Mouse (Mus musculus) hindbrain, embryonic 12.5 days (tissue): Measurements from ENCODE around the gene Vps8. TPM values are rescaled to one million over a fixed set of nuclear protein-coding genes. Genes with fewer than 3 reads are reported as not detected.

ENCODE experiments used
- ATAC-seq: fragments of 200-750 bp; cut with Nextera tagmentation; 2 replicates; pipeline ENCODE4 v1.8.0; 2017; ENCODE audit warnings: moderate TSS enrichment; ENCODE audit not compliant: low FRiP score
- H3K27ac ChIP-seq: fragments of 300-500 bp; sonication (generic); 2 replicates; pipeline ENCODE4 v1.5.1; 2016; ENCODE audit warnings: mild to moderate bottlenecking
- H3K27me3 ChIP-seq: fragments of 300-500 bp; sonication (generic); 2 replicates; pipeline ENCODE4 v1.6.1; 2016; ENCODE audit warnings: mild to moderate bottlenecking
- H3K36me3 ChIP-seq: fragments of 300-500 bp; sonication (generic); 2 replicates; pipeline ENCODE4 v1.6.1; 2016; ENCODE audit warnings: mild to moderate bottlenecking
- H3K4me1 ChIP-seq: fragments of 300-500 bp; sonication (generic); 2 replicates; pipeline ENCODE4 v1.6.1; 2016
- H3K4me2 ChIP-seq: fragments of 300-500 bp; sonication (generic); replicated peaks from 2 replicates; pipeline ENCODE4 v1.6.1; 2016; ENCODE audit warnings: mild to moderate bottlenecking
- H3K4me3 ChIP-seq: fragments of 300-500 bp; sonication (generic); 2 replicates; pipeline ENCODE4 v1.5.1; 2016; ENCODE audit warnings: mild to moderate bottlenecking
- H3K9ac ChIP-seq: fragments of 300-500 bp; sonication (generic); 2 replicates; pipeline ENCODE4 v1.6.1; 2016; ENCODE audit warnings: mild to moderate bottlenecking, moderate library complexity
- H3K9me3 ChIP-seq: fragments of 300-500 bp; sonication (generic); replicated peaks from 2 replicates; pipeline ENCODE4 v1.6.1; 2016; ENCODE audit warnings: mild to moderate bottlenecking
- WGBS: fragments of 180-500 bp; shearing (Covaris S2); methylation state at CpG from one replicate; pipeline ENCODE4 v1.1.7; 2016; 5-methylcytosine and 5-hydroxymethylcytosine counted together
- polyA plus RNA-seq: library from polyadenylated mRNA; unstranded; fragments of >200 nt; fragmentation: Nextera tagmentation; extraction: Ambion mirVana; gene quantifications from 2 replicates; pipeline ENCODE4 v1.2.1, GENCODE M21; 2016

The Vps8 gene
- polyA plus RNA-seq, 1 experiment from 2014 or later: 28.0 TPM

DNA sequence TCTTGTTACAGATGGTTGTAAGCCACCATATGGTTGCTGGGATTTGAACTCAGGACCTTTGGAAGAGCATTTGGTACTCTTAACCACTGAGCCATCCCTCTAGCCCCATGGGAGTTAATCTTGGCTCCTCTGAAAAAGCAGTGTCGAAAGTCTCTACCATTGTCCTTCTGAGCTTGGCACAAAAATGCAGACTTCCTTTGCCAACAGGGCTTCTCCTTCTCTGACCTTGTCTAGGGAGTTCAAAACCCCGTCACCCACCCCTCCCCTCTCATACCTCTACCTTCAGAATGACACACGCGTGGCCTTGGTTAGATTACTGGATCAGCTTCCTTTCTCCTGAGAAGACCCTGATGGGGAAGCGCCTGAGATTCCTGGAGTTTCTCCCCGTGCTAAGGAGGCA lies 71.8 kb downstream of the Vps8 start:
- H3K27me3 ChIP-seq: no peaks in the 10 kb centered on the region
- 92% methylated on average over 6 of the region's 6 CpGs for WGBS
- H3K36me3 ChIP-seq: peaks cover 12% of the 10 kb centered on the region; the same call in 1 of the 2 replicates
- no peak overlapping the region for H3K27ac ChIP-seq
- no peak overlapping the region for H3K9ac ChIP-seq
- peaks cover 10% of the 10 kb centered on the region for H3K4me1 ChIP-seq
- ATAC-seq: no peak
- no peak overlapping the region for H3K4me2 ChIP-seq
- no peaks in the 10 kb centered on the region for H3K9me3 ChIP-seq
- H3K4me3 ChIP-seq: no peak overlapping the region

DNA sequence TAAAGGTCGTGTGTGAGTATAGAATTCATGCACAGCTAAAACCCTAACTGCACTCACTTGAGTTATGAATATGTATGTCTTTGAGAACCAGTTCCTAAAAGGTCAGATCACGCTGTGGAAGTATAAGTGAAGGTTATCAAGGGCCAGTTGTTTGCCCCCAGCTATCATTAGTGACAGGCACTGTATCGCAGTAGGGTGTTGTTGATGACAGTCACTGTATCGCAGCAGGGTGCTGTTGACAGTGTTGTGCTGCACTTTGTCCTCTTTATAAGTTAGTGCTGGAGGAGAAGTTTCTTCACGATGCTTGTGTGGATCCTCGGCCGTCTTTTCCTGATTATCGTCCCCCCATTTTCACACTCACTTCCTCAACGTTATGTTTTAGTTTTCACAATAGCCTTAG lies 73.9 kb downstream of the Vps8 start:
- H3K27ac ChIP-seq: no peak overlapping the region
- H3K4me3 ChIP-seq: no peak overlapping the region
- H3K9me3 ChIP-seq: no peaks in the 10 kb centered on the region
- WGBS: 92% methylated on average over 9 of the region's 9 CpGs
- no peaks in the 10 kb centered on the region for H3K27me3 ChIP-seq
- H3K36me3 ChIP-seq: peaks cover 15% of the 10 kb centered on the region; the same call in 1 of the 2 replicates
- ATAC-seq: no peak
- no peak overlapping the region for H3K9ac ChIP-seq
- no peak overlapping the region for H3K4me2 ChIP-seq
- peaks cover 10% of the 10 kb centered on the region for H3K4me1 ChIP-seq

DNA sequence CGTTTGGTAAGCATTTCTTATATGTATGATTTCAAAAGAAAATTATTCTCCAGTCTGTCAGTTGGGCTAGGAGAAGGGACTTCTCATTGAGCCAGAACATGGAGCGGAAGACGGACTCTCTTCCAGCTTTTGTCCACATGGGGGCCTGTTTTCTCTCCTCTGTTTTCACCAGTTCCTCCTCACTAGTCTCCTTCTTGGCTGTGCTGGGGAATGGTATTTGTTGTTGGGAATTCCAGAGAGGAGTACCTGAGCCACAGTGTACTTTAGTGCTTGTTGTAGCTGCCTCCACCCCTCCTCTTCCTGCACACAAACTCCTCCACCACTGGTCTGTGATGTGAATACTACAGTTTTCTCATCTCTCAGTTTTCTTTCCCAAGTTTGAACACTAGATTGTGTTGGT lies 74.7 kb downstream of the Vps8 start:
- no peaks in the 10 kb centered on the region for H3K27me3 ChIP-seq
- no peak overlapping the region for H3K27ac ChIP-seq
- no peak overlapping the region for H3K9ac ChIP-seq
- no peak for ATAC-seq
- no peak overlapping the region for H3K4me3 ChIP-seq
- no peaks in the 10 kb centered on the region for H3K9me3 ChIP-seq
- WGBS: 80% methylated on average over 3 of the region's 3 CpGs
- H3K4me2 ChIP-seq: no peak overlapping the region
- H3K4me1 ChIP-seq: peaks cover 5% of the 10 kb centered on the region
- H3K36me3 ChIP-seq: peaks cover 15% of the 10 kb centered on the region; the same call in 1 of the 2 replicates

DNA sequence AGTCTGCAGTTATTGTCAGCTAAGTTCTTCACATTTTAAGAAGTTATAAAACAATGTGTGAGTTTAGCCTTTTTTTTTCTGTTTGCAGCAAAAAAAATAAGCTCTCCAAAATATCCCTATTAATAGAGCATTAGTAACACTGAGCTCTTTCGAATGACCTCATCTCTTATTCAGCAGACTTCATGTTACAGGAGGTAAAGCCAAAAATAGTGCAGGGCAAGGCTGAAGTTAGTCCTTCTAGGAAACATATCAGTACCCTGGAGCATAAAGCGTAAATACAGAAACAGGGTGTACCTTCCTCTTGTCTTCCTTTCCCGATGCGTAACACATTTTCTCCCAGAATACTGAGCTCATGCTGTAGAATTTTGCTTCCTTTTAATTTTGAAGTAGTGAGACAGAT lies 76.1 kb downstream of the Vps8 start:
- H3K4me2 ChIP-seq: no peak overlapping the region
- ATAC-seq: no peak
- no peak overlapping the region for H3K9ac ChIP-seq
- H3K9me3 ChIP-seq: no peaks in the 10 kb centered on the region
- peaks cover 12% of the 10 kb centered on the region; the same call in 1 of the 2 replicates for H3K36me3 ChIP-seq
- H3K27ac ChIP-seq: no peak overlapping the region
- no peaks in the 10 kb centered on the region for H3K27me3 ChIP-seq
- H3K4me3 ChIP-seq: no peak overlapping the region
- WGBS: 88% methylated on average over 4 of the region's 4 CpGs
- H3K4me1 ChIP-seq: no peaks in the 10 kb centered on the region

DNA sequence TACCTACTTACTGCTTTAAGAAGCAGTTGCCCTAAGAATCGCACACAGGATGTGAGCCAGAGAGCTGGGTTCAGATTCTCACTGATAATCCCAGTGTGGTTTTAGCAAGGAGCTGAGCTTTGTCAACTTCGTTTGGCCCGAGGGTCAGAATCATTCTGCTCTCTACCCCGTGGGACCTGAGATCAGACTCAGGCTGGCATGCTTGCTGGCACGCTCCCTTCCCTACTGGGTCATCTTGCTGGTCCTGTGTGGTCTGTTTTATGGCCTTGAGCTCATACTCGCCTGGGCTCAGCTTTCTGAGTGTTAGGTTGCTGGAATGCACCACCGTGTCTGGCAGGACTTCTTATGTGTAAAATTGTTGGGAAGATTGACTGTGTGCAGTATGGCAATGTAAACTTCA lies 76.7 kb downstream of the Vps8 start:
- ATAC-seq: no peak

DNA sequence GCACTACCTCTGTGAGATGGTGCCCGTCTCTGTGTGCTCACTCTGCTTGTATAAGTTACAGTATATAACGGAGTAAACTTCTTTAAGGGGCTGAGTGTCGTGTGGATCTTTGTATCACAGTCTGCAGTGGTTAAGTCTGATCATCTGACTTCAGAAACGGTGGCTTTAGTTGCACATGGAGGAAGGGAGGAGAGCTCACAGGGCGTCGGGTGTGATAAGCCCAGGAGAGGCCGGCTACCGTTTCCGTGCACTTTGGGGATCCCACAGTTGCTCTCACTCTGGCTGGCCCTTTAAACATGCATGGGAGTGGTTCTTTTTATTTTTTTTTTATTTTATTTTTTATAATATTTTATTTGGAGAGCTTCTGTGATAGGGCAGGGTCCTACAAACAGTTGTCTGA lies 95.9 kb downstream of the Vps8 start:
- Histone ChIP-seq H3K4me3 (no peak overlapping the region), H3K4me1 (no peaks in the 10 kb centered on the region), H3K36me3 (peaks cover 8% of the 10 kb centered on the region; the same call in 1 of the 2 replicates), H3K9me3 (no peaks in the 10 kb centered on the region), H3K4me2 (no peak overlapping the region), H3K27me3 (no peaks in the 10 kb centered on the region), H3K9ac (no peak overlapping the region), H3K27ac (no peak overlapping the region)
- no peak for ATAC-seq
- WGBS: 89% methylated on average over 9 of the region's 9 CpGs

More for the DNA sequence above, 76.7 kb downstream of the Vps8 start:
- peaks cover 9% of the 10 kb centered on the region; the same call in 1 of the 2 replicates for H3K36me3 ChIP-seq
- H3K9ac ChIP-seq: no peak overlapping the region
- no peak overlapping the region for H3K27ac ChIP-seq
- no peaks in the 10 kb centered on the region for H3K4me1 ChIP-seq
- no peak overlapping the region for H3K4me3 ChIP-seq
- no peaks in the 10 kb centered on the region for H3K9me3 ChIP-seq
- 81% methylated on average over 7 of the region's 7 CpGs for WGBS
- no peak overlapping the region for H3K4me2 ChIP-seq
- no peaks in the 10 kb centered on the region for H3K27me3 ChIP-seq

DNA sequence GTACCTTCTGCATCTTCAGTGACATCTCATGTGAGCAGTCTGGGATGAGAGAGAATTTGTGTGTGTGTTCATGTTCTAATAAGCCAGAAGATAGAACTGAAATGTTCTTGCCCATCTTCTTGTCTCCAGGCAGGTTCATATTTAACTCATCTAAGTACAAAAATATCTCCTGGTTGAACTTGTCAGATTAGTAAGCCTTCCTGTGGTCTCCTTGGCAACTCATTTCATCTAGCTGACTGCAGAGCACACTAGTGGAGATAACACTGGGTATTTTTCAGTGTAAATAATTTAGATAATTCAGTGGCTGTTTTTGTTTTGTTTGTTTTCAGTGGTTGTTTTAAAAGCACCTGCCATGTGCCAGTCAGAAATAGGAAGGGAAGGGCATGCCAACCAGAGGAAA lies 96.9 kb downstream of the Vps8 start:
- Histone ChIP-seq H3K9me3 (no peaks in the 10 kb centered on the region), H3K4me1 (no peaks in the 10 kb centered on the region), H3K36me3 (0 out of 2 replicates have a peak, but pooled peaks cover 7% of the 10 kb centered on the region), H3K4me2 (no peak overlapping the region), H3K27ac (no peak overlapping the region), H3K9ac (no peak overlapping the region), H3K27me3 (no peaks in the 10 kb centered on the region), H3K4me3 (no peak overlapping the region)
- no peak for ATAC-seq

DNA sequence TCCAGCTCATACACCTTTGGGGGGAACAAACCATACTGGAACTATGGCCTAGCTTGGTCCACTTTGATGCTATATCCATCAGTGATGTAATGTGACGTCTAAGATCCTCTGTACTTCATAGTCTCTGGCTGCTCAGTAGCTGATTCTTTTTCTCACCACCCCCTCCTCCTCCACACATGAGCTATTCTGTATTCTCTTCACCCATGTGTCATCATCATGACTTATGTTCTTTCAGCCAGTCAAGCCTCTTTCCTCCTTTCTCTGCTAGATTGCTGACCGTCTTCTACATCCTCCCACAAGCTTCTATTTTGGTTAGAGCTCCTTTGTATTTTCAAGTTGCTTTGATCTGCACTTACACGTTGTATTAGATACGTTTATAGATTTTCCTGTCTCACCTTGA lies 100.8 kb downstream of the Vps8 start:
- WGBS: 92% methylated on average over 4 of the region's 4 CpGs
- no peaks in the 10 kb centered on the region for H3K4me1 ChIP-seq
- no peak overlapping the region for H3K4me3 ChIP-seq
- ATAC-seq: no peak
- no peaks in the 10 kb centered on the region for H3K27me3 ChIP-seq
- no peak overlapping the region for H3K27ac ChIP-seq
- H3K36me3 ChIP-seq: peaks cover 16% of the 10 kb centered on the region
- no peak overlapping the region for H3K4me2 ChIP-seq
- no peak overlapping the region for H3K9ac ChIP-seq
- H3K9me3 ChIP-seq: no peaks in the 10 kb centered on the region

DNA sequence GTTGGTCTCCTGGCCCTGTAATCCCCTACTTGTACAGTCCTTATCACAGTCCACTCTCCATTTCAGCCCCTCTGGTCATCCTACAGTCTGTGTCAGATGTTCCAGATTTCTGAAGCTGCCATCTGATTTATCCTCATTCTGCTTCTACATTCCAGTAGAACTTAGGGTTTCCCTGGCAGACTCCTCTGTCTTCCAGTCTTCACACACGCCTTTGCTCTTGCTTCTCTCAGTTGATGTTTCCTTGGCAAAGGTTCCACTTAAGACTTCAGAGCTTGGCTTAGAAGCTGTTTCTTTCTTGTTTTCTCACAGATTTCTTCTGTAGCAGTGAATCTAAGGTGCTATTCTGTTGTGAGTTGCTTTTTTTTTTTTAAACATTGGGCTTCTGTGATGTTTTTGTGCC lies 102.5 kb downstream of the Vps8 start:
- WGBS: 95% methylated on average over 1 of the region's 1 CpGs
- peaks cover 16% of the 10 kb centered on the region for H3K36me3 ChIP-seq
- no peak overlapping the region for H3K27ac ChIP-seq
- H3K4me1 ChIP-seq: no peaks in the 10 kb centered on the region
- no peak overlapping the region for H3K9ac ChIP-seq
- ATAC-seq: no peak
- no peaks in the 10 kb centered on the region for H3K27me3 ChIP-seq
- no peaks in the 10 kb centered on the region for H3K9me3 ChIP-seq
- no peak overlapping the region for H3K4me2 ChIP-seq
- H3K4me3 ChIP-seq: no peak overlapping the region

DNA sequence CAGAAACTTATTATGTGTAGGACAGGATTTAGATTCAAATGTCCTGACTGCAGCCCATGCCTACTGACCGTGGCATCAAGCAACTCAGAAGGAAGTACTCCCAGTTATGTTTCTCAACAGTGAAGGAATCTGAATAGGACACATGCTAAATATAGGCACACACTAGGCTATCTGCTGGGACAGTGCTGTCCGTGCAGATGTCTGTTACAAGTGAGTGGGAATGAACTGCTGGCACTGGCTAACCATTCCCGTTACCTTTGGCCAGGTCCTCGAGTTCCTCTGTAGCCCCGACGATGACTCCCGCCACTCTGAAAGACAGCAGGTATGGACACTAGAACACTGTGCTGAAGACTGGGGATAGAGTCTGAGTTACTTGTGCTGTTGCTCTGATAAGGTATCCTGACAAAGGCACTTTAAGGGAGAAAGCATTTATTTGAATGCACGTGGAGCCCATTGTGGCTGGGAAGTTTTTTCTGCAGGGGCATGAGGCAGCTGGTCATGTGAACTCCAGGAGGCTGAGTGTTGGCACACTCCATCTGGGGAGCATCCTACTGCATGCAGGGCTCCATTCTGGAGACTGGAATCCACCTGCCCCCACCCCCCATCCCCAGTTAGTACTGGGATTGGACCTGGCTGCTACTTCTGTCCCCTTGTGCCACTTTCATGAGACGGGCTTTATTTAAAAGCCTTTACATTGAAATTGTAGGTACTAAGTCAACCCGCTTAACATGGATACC lies 104.5 kb downstream of the Vps8 start:
- Histone ChIP-seq H3K4me1 (no peaks in the 10 kb centered on the region), H3K4me2 (no peak overlapping the region), H3K27ac (no peak overlapping the region), H3K27me3 (no peaks in the 10 kb centered on the region), H3K9me3 (no peaks in the 10 kb centered on the region), H3K4me3 (no peak overlapping the region), H3K9ac (no peak overlapping the region), H3K36me3 (peaks cover 16% of the 10 kb centered on the region)
- no peak for ATAC-seq
- 91% methylated on average over 10 of the region's 10 CpGs for WGBS

DNA sequence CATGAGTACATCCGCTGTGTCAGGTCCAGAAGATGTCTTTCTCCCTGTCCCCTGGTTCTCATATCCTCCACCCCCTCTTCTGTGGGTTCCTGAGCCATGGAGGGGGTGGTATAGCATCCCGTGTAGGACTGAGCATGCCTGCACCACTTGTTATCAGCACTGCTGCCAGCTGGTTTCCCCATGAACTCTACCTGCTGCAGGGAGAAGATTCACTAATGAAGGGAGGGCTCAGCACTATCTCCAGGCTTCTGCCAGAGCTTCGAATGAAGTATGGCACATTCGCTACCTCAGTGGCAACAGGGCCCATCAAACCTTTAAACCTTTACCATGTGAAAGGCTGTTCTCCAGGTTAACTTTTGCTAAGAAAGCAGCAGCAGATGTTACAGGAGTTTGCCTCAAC lies 110.6 kb downstream of the Vps8 start:
- H3K36me3 ChIP-seq: peaks cover 9% of the 10 kb centered on the region; the same call in 1 of the 2 replicates
- no peak overlapping the region for H3K27ac ChIP-seq
- no peaks in the 10 kb centered on the region for H3K4me1 ChIP-seq
- no peak overlapping the region for H3K4me2 ChIP-seq
- H3K4me3 ChIP-seq: no peak overlapping the region
- no peak for ATAC-seq
- H3K9ac ChIP-seq: no peak overlapping the region
- no peaks in the 10 kb centered on the region for H3K9me3 ChIP-seq
- WGBS: 81% methylated on average over 4 of the region's 4 CpGs
- no peaks in the 10 kb centered on the region for H3K27me3 ChIP-seq

DNA sequence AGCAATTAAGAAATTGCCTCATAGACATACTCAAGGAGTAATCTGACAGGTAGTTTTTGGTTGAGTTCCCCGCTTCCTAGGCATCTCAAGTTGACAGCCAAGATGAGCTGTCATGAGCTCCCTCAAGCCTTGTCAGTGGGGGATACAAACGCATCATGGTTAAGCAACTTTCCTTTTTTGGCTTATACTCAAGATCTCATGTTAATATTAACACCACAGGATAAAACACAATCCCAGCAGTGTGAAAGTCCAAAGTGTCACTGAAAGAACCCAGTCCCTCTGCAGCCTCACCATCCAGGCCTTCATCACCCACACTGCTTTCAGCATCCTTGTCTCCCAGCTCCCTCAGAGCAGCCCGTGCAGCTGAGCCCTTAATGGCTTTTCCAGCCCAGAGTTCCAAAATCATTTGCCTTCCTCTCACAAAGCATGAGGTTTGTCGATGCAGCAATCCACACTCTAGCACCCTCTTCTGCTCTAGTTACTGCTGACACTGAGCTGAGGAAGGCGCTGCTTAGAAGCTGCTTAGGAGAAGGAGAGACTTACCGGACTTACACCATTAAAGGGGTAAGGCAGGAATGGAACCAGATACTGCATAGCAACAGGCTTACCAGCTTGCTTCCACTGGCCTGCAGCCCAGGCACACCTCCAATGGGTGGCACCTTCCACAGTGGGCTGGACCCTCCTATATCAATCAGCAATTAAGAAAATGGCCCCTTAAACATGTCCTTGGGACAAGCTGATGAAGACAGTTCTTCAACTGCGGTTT lies 113.5 kb downstream of the Vps8 start:
- Histone ChIP-seq H3K9me3 (no peaks in the 10 kb centered on the region), H3K36me3 (peaks cover 6% of the 10 kb centered on the region; the same call in 1 of the 2 replicates), H3K9ac (no peak overlapping the region), H3K4me2 (no peak overlapping the region), H3K4me3 (no peak overlapping the region), H3K27me3 (no peaks in the 10 kb centered on the region), H3K4me1 (no peaks in the 10 kb centered on the region), H3K27ac (no peak overlapping the region)
- no peak for ATAC-seq
- 84% methylated on average over 7 of the region's 7 CpGs for WGBS
